Mouse (Mus musculus) heart, adult 11 months (tissue): ENCODE results near the gene Fstl3.
A peak's percentile ranks its signal among the peaks of the same experiment; 100 is the strongest.

Source experiments
- DNase-seq: peaks from one replicate; pipeline ENCODE4 v3.0.0; 2022

Fstl3 gene

DNA sequence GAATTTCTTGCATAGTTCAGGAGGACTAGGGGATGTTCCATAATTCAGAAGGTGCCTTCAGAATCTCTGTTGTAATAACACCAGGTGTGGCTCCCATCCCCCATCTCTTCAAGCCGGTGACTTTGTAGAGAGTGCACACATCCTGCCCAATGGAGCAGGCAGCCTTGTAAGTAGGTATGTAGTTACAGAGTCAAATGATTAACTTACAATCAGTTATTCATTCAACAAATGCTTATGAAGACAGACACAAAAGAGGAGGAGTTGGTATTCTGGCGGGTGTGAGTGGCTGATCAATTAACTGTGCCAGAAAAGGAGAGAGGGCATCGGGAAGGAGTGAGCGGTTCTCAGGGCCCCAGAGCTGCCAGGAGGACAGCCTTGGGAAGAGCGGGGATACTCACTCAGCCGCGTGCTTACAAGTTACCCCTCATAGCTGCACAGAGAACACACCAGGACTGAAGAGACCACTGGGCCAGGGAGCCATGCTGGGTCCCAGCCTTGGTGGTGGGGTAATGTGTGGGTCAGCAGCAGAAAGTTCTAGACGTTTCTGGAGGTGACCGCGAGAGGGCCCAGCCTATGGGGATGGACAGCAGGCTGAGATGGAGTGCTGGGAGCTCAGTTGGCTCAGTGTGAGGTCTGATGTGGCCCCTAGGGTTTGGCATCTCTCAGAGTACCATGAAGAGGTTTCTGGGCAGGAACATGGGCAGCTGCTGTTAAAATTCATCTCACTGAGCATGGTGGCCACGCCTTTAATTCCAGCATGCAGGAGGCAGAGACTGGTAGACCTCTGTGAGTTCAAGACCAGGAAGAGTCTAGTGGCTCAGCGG, 38.8 kb downstream of the Fstl3 start:
- peak; percentile 83 for DNase-seq

DNA sequence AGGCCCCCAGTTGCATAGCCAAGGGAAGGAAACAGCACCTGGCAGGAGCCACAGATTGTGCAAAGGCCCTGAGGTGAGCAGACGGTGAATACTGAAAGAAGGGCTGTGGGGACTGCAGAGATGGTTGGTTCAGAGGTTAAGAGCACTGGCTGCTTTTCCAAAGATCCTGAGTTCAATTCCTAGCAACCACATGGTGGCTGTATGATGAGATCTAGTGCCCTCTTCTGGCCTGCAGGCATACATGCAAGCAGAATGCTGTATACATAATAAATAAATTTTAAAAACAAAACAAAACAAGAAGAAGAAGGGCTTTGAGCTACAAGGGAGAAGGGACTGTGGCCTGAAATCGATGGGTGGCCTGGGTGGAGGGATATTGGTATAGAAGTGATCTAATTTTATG, 40.0 kb downstream of the Fstl3 start:
- no peak for DNase-seq

DNA sequence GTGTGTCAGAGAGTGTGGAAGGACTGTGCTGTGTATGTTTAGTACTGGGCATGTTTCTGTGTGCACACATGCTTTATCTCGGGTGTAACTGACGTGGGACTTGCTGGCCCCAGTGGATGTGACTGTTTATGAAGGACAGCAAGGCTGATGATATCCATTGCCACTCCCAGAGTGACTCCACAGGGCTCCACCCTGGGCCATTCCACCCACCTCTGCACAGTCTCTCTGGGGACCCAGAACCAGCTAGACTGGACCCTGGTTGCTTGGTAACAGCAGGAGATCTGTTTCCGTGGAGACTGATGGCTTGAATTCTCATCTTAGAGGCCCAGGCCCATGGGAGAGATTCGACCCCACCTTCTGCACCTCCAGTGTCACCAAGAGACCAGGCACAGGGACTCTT, 41.2 kb downstream of the Fstl3 start:
- no peak for DNase-seq

DNA sequence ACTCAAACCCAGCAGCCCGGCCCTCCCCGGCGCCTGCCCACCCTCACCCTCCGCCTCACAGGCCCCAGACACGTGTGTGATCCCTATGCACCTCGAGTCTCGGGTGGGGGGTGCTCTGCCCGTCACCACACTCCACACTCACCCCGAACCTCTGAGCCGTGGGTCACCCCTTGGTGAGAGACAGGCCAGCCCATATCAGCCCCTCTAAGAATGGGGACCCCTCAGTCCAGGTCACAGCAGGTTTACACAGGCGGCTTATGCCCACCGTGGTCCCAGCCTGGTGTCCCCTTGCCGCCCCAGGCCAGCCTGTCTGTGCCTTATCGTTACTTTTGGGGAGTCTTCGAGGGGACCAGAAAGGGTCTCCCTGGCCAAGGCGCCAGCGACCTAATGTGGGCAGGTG, 42.5 kb downstream of the Fstl3 start:
- peak; percentile 93 for DNase-seq

DNA sequence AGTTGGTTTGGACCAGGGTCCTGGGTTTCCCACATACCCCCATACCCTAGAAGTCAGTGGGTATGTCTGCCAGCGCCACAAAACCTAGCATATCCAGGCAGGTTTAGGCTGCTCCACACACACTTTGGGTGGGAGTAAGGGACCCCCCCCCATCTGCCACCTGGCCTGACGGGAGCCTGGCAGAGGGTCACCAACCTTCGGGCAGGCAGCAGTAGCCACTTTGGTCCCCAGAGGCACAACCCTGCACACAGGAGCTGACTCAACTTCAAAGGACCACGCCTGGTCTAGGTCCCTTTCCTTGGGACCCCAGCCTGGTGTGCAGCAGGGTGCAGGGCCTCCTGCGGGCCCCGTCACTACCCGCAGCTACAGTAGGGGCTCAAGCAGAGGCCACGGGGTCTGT, 43.2 kb downstream of the Fstl3 start:
- DNase-seq: peak; percentile 93

GRCm38 (mm10) chr10:79820782-79821181, 43.7 kb downstream of the Fstl3 start, which contains the start of gene Misp:
Misp (plus strand) TSS chr10:79820989.
- DNase-seq: no peak

- DNase-seq: peak; percentile 91
Measured at GRCm38 (mm10) chr10:79821731-79822130, 44.7 kb downstream of the Fstl3 start.

GRCm38 (mm10) chr10:79822372-79822771, 45.3 kb downstream of the Fstl3 start:
- DNase-seq: peak; percentile 94

DNA sequence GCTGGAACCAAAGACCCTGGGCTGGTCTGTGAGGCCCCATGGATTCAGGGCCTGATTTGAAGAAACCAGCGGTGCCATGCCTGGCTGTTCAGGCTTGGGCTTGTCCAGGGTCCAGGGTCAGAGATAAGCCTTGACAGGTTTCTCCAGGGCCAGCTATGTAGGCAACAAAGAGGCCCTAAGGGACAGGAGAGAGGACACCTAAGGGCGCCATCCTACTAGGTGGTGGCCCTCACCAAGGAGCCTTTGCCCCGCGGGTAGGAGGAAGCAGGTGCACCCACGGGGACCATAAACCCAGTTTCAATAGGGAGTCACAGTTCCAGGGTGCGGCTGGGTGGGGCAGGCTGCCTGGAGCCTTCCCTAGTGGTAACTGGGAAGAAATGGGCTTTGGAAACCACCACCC, 45.9 kb downstream of the Fstl3 start:
- peak; percentile 91 for DNase-seq

DNA sequence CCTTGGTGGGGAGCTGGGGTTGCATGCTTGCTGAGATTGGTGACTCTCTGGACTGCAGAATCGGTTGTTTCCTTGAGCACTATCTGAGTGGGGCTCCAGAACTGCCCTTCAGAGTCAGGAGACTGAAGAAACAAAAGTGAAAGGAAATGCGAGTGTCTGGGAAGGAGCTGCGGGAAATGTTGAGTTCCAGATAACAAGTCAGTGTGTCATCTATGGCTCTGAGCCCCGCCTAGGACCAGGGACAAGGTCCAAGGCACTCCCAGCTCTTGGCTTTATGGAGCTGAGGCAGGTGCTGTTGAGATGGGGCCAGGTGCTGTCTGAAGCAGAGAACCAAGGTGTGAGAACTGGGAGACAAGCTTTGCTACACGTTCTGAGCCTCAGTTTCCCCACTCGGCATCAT, 47.3 kb downstream of the Fstl3 start:
- peak; percentile 96 for DNase-seq

DNA sequence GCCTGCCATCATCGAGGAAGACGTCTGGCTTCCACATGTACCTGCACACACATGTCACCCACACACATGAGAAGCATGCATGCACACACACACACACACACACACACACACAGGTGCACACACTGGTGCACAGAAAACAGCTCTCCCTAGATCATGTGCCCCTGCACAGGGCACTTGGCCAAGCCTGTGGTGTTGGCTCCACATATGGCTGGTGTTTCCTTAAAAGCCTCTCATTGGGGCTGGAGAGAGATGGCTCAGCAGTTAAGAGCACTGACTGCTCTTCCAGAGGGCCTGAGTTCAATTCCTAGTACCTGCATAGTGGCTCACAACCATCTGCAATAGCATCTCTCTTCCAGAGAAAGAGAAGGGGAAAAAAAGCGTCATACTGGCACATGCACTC, 54.5 kb downstream of the Fstl3 start:
- DNase-seq: no peak
